Mouse (Mus musculus): ENCODE results near the gene Apof.

- no peak for TF ChIP-seq POLR2A (IDR thresholded peaks at IDR 0.05; ENCODE audit: low read depth, low read length)
- no peak for TF ChIP-seq CTCF (IDR thresholded peaks at IDR 0.05; ENCODE audit: borderline replicate concordance, insufficient read depth, low read length)
Measured at GRCm38 (mm10) chr10:128228009-128228408, 40.5 kb upstream of the Apof start.

All from embryonic fibroblast, embryonic 13.5 days (primary cell).